Mouse (Mus musculus): ENCODE data around the gene Mau2. TPM values are rescaled to one million over a fixed set of nuclear protein-coding genes. Genes with fewer than 3 reads are reported as not detected.

The Mau2 gene
- total and polyA plus RNA-seq, 2 experiments from 2014 or later = 56.2 to 137 TPM

DNA sequence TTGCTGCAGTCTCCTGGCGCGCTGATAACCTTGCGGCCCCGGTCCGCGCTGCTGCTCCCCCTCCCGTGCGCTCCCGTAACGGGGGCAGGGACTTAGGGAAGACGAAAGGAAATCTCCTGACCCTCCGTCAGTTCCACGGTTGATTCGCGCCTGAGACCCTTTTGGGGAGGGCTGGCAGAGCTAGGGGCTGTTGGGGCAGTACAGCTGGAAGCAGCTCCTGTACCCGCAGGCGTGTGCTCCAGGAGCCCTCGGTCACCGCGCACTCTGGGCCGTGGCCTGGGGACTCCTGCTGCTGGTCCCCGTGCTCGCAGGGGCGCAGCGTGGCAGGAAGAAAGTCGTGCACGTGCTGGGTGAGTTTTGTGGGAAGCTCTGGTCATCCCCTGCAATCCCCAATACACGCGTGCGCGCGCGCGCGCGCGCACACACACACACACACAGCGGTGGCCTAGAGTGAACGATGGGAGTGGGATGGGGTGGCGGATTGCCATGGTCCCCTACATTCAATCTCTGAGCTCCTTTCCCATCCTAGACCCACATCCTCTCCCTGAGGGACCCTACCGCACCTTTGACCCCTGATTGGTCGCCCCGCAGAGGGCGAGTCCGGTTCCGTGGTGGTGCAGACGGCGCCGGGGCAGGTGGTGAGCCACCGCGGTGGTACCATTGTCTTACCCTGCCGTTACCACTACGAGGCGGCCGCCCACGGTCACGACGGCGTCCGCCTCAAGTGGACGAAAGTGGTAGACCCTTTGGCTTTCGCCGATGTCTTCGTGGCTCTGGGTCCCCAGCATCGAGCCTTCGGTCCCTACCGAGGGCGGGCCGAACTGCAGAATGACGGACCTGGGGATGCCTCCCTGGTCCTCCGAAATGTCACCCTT lies 41.9 kb upstream of the Mau2 start:
- ATAC-seq = no peak
- peak; percentile 51 for TF ChIP-seq CTCF (IDR thresholded peaks at IDR 0.05; ENCODE audit: low read depth)

DNA sequence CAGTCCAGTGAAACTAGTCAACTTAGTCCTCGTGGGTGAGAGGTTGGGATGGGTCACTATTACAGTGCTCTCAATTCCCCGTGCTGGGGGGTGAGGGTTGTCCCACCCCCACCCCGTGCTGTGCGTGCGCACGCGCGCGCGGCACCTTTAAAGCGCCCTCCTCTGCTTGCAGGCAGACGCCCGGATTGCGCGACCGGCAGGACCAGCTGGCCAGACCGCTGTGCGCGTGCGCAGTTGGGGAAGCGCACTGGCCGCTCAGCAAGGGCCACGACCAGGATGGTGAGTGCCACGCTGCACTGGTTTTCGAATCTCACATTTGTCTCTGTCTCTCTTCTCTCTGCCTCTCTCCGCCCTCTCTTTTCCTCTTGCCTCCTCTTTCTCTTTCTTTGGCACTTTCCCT lies 40.8 kb upstream of the Mau2 start, which contains the start of gene Hapln4:
Hapln4 (plus strand) TSS at position 173 of the 400 bp plus-strand sequence.
- ATAC-seq = no peak
- Histone ChIP-seq H3K4me3 (ENCODE audit: low read depth, low read length) (peak within 1 kb of the TSS; percentile 46), H3K27me3 (ENCODE audit: insufficient read depth, low read length) (peaks cover 52% of the 10 kb centered on the region), H3K9ac (peak within 1 kb of the TSS; percentile 47), H3K9me3 (ENCODE audit: low read length) (no peaks in the 10 kb centered on the region), H3K27ac (ENCODE audit: low read depth, low read length) (no peak within 1 kb of the TSS), H3K4me1 (ENCODE audit: insufficient read depth) (peaks cover 16% of the 10 kb centered on the region; the same call in 1 of the 2 replicates), H3K4me2 (ENCODE audit: low read depth) (peak within 1 kb of the TSS; percentile 95), H3K36me3 (ENCODE audit: insufficient read depth) (no peaks in the 10 kb centered on the region)
- peak; percentile 51 for DNase-seq
- no peak for TF ChIP-seq CTCF (IDR thresholded peaks at IDR 0.05; ENCODE audit: low read depth)
- WGBS = 3% methylated on average over 26 of the region's 26 CpGs

More for the DNA sequence above, 41.9 kb upstream of the Mau2 start:
- H3K9ac ChIP-seq = peak overlapping the region; percentile 47
- H3K27me3 ChIP-seq (ENCODE audit: insufficient read depth, low read length) = peaks cover 52% of the 10 kb centered on the region
- H3K4me3 ChIP-seq (ENCODE audit: low read depth, low read length) = peak overlapping the region; percentile 46
- WGBS = 2% methylated on average over 71 of the region's 71 CpGs
- peak; percentile 52 for DNase-seq
- H3K9me3 ChIP-seq (ENCODE audit: low read length) = no peaks in the 10 kb centered on the region
- H3K36me3 ChIP-seq (ENCODE audit: insufficient read depth) = no peaks in the 10 kb centered on the region
- peaks cover 20% of the 10 kb centered on the region; the same call in 1 of the 2 replicates for H3K4me1 ChIP-seq (ENCODE audit: insufficient read depth)
- no peak overlapping the region for H3K27ac ChIP-seq (ENCODE audit: low read depth, low read length)
- H3K4me2 ChIP-seq (ENCODE audit: low read depth) = peak overlapping the region; percentile 95

DNA sequence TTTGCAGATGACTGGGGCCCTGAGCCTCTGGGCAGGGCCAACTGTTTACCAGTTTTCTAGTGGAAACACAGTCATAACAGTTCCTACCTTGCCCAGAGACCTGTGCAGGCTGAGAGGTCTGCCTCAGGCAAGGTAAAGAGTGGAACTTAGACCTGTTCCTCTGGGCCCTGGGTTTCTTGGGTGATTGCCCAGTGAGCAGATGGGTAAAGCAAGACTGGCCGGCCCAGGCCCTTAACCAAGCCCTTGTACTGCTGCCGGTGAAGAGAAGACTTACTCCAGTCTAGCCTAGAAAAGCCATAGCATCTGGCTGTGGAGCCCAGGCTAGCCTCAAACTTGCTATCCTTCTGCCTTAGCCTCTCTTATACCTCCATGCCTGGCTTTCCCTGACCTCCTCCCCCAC lies 39.4 kb upstream of the Mau2 start:
- 87% methylated on average over 2 of the region's 2 CpGs for WGBS
- ATAC-seq = no peak
- peaks cover 44% of the 10 kb centered on the region for H3K27me3 ChIP-seq (ENCODE audit: insufficient read depth, low read length)

DNA sequence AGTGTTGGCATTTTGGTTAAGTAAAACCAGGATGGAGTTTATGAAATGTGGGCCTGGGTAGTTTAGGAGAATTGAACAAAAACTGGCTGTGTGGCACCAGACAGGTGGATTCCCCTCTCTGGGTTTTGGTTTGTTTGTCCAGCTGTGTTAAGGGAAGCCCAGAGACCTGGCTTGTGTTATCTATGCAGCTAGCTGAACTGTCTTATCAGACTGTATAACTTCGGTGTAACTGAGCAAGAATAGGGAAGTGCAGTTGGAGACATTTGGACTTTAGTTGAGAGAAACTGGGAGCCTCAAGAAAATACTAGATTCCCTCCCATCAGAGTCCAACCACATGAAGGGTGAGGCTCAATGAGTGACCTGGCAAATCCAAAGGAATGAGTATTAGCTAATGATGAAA lies 31.1 kb upstream of the Mau2 start:
- Histone ChIP-seq H3K27ac (ENCODE audit: low read depth, low read length) (no peak overlapping the region), H3K36me3 (ENCODE audit: insufficient read depth) (peaks cover 36% of the 10 kb centered on the region), H3K27me3 (ENCODE audit: insufficient read depth, low read length) (no peaks in the 10 kb centered on the region), H3K4me1 (ENCODE audit: insufficient read depth) (no peaks in the 10 kb centered on the region), H3K4me3 (ENCODE audit: low read depth, low read length) (no peak overlapping the region), H3K9me3 (ENCODE audit: low read length) (no peaks in the 10 kb centered on the region), H3K4me2 (ENCODE audit: low read depth) (no peak overlapping the region), H3K9ac (no peak overlapping the region)
- DNase-seq = no peak
- no peak for ATAC-seq
- no peak for TF ChIP-seq CTCF (IDR thresholded peaks at IDR 0.05; ENCODE audit: low read depth)
- 89% methylated on average over 1 of the region's 1 CpGs for WGBS

More for the DNA sequence above, 39.4 kb upstream of the Mau2 start:
- Histone ChIP-seq H3K4me3 (ENCODE audit: low read depth, low read length) (no peak overlapping the region), H3K27ac (ENCODE audit: low read depth, low read length) (no peak overlapping the region), H3K4me1 (ENCODE audit: insufficient read depth) (peaks cover 12% of the 10 kb centered on the region; the same call in 1 of the 2 replicates), H3K9ac (no peak overlapping the region), H3K36me3 (ENCODE audit: insufficient read depth) (peaks cover 3% of the 10 kb centered on the region; the same call in 1 of the 2 replicates), H3K9me3 (ENCODE audit: low read length) (no peaks in the 10 kb centered on the region), H3K4me2 (ENCODE audit: low read depth) (no peak overlapping the region)
- no peak for DNase-seq
- no peak for TF ChIP-seq CTCF (IDR thresholded peaks at IDR 0.05; ENCODE audit: low read depth)

DNA sequence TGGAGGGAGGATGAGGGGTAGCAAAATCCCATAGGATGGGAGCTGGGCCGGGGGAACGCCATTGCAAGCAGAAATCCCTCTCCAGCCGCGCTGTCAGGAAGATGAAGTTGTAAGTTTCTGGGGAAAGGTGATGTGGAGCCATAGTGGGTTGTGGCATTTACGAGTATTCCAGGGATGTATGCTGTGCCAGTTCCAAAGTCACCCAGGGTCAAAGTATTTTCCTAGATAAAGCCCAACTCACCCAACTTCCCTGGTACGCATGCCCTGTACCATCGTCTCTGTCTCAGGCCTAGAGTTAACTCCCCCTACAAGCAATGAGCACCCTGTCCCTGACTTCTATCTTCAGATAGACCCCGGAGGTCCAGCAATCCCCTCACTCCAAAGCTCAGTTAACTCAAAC lies 30.6 kb upstream of the Mau2 start:
- no peaks in the 10 kb centered on the region for H3K27me3 ChIP-seq (ENCODE audit: insufficient read depth, low read length)
- TF ChIP-seq CTCF (IDR thresholded peaks at IDR 0.05; ENCODE audit: low read depth) = no peak
- H3K36me3 ChIP-seq (ENCODE audit: insufficient read depth) = peaks cover 42% of the 10 kb centered on the region
- no peak overlapping the region for H3K4me3 ChIP-seq (ENCODE audit: low read depth, low read length)
- DNase-seq (no peak), ATAC-seq (no peak)
- 0 out of 2 replicates have a peak overlapping the region, but pooled peaks have one; percentile 21 for H3K4me2 ChIP-seq (ENCODE audit: low read depth)
- H3K9ac ChIP-seq = no peak overlapping the region
- WGBS = 68% methylated on average over 8 of the region's 8 CpGs
- no peaks in the 10 kb centered on the region for H3K4me1 ChIP-seq (ENCODE audit: insufficient read depth)
- no peak overlapping the region for H3K27ac ChIP-seq (ENCODE audit: low read depth, low read length)
- H3K9me3 ChIP-seq (ENCODE audit: low read length) = no peaks in the 10 kb centered on the region

DNA sequence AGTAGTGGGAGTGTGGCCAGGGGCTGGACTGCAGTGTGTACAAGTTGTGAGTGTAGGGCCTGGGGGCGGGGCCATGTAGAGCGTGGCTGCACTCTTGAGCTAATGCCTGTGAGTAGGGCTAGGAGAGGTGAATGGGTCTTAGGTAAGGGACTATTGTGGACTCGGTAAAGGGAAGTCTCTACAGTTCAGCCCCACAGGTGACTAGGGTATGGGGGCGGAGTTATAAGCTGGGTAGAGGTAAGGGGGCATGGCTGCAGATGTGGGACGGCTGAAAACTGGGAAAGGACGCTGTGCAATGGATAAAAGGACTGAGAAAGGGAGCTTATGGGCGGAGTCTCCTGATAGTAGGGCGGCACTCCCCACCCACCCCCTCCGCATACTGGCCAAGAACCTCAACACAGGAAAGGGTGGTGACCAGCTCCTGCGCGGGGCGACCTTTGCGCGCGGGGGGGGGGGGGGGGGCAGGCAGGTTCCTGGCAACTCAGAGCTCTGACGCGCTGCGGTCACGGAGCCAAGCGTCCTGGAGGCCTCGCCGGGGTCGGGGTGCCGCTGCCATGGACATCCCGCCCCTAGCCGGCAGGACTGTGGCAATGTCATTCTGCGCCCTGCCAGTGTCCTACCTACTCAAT lies 30.0 kb upstream of the Mau2 start, which contains the start of gene Tm6sf2:
Tm6sf2 (plus strand) TSS at position 484 of the 629 bp plus-strand sequence.
- peaks cover 47% of the 10 kb centered on the region for H3K36me3 ChIP-seq (ENCODE audit: insufficient read depth)
- no peak within 1 kb of the TSS for H3K4me3 ChIP-seq (ENCODE audit: low read depth, low read length)
- no peaks in the 10 kb centered on the region for H3K4me1 ChIP-seq (ENCODE audit: insufficient read depth)
- ATAC-seq (peak; percentile 74), DNase-seq (no peak)
- H3K4me2 ChIP-seq (ENCODE audit: low read depth) = 0 out of 2 replicates have a peak within 1 kb of the TSS, but pooled peaks have one; percentile 21
- no peaks in the 10 kb centered on the region for H3K9me3 ChIP-seq (ENCODE audit: low read length)
- H3K27me3 ChIP-seq (ENCODE audit: insufficient read depth, low read length) = no peaks in the 10 kb centered on the region
- no peak within 1 kb of the TSS for H3K27ac ChIP-seq (ENCODE audit: low read depth, low read length)
- no peak for TF ChIP-seq CTCF (IDR thresholded peaks at IDR 0.05; ENCODE audit: low read depth)
- 15% methylated on average over 21 of the region's 27 CpGs for WGBS
- H3K9ac ChIP-seq = no peak within 1 kb of the TSS

All from forebrain, postnatal 0 days (tissue).